Mouse (Mus musculus) cerebellum, postnatal 10 days (tissue): Measurements from ENCODE around the gene Ece2.

Source experiments
- DNase-seq, 2 experiments: peaks; one replicate each; pipeline ENCODE4 v3.0.0; 2021; ENCODE audit warnings: mixed read lengths in 2 of 2

Ece2 gene

DNA sequence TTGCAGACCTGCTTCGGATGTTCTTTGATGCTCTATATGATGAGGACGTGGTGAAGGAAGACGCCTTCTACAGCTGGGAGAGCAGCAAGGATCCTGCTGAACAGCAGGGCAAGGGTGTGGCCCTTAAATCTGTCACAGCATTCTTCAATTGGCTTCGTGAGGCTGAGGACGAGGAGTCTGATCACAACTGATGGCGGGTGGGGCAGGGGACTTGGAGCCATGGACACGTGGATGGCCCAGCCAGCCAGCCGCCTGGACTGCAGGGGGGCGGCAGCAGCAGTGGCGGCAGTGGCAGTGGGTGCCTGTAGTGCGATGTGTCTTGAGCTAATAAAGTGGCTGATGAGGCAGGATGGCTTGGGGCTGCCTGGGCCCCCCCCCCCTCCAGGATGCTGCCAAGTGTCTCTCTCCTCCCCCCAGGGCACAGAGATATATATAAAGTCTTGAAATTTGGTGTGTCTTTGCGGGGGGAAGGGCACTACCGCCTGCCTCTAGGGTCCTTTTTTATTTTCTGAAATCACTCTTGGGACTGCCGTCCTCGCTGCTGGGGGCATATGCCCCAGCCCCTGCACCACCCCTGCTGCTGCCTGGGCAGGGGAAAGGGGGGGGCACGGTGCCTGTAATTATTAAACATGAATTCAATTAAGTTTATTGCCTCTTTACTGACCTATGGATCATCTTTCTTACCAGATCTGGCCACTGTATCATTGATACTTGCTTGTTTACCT lies 62.8 kb downstream of the Ece2 start:
- peak; percentile 39 to 42 for DNase-seq

GRCm38 (mm10) chr16:20693111-20693701 lies 63.6 kb downstream of the Ece2 start, which contains the start of gene Fam131a:
Gene Fam131a, plus strand, starts transcription at chr16:20693241.
- DNase-seq = peak; percentile 98 to 99

GRCm38 (mm10) chr16:20694781-20695180 lies 65.2 kb downstream of the Ece2 start:
- DNase-seq = peak; percentile 83 to 88

GRCm38 (mm10) chr16:20695622-20696323 lies 66.1 kb downstream of the Ece2 start:
- DNase-seq = peak; percentile 96
